Mouse (Mus musculus) hindbrain, embryonic 11.5 days (tissue): ENCODE results near the gene Grm4. TPM values are rescaled to one million over a fixed set of nuclear protein-coding genes. Genes with fewer than 3 reads are reported as not detected.

Experiments used
- ATAC-seq: fragments of 200-750 bp; cut with Nextera tagmentation; 2 replicates; pipeline ENCODE4 v1.8.0; 2017; ENCODE audit warnings: mild to moderate bottlenecking, moderate TSS enrichment, moderate library complexity; ENCODE audit not compliant: low FRiP score
- DNase-seq: peaks from one replicate; pipeline ENCODE4 v3.0.0-alpha.2; 2015; ENCODE audit warnings: low spot score
- H3K27ac ChIP-seq: fragments of 300-500 bp; sonication (generic); 2 replicates; pipeline ENCODE4 v1.5.1; 2014; ENCODE audit warnings: mild to moderate bottlenecking, low read depth, low read length
- H3K27me3 ChIP-seq: fragments of 300-500 bp; sonication (generic); 2 replicates; pipeline ENCODE4 v1.6.1; 2014; ENCODE audit warnings: mild to moderate bottlenecking, low read length, moderate library complexity, mixed read lengths; ENCODE audit not compliant: control insufficient read depth, insufficient read depth
- H3K36me3 ChIP-seq: fragments of 300-500 bp; sonication (generic); 2 replicates; pipeline ENCODE4 v1.6.1; 2014; ENCODE audit warnings: mild to moderate bottlenecking, low read length, moderate library complexity, mixed read lengths; ENCODE audit not compliant: control insufficient read depth, insufficient read depth
- H3K4me1 ChIP-seq: fragments of 300-500 bp; sonication (generic); replicated peaks from 2 replicates; pipeline ENCODE4 v1.6.1; 2014; ENCODE audit warnings: low read length, mixed read lengths; ENCODE audit not compliant: control insufficient read depth, insufficient read depth
- H3K4me2 ChIP-seq: fragments of 300-500 bp; sonication (generic); replicated peaks from 2 replicates; pipeline ENCODE4 v1.6.1; 2014; ENCODE audit warnings: mild to moderate bottlenecking, low read depth, low read length
- H3K4me3 ChIP-seq: fragments of 300-500 bp; sonication (generic); 2 replicates; pipeline ENCODE4 v1.5.1; 2014; ENCODE audit warnings: low read depth, low read length
- H3K9ac ChIP-seq: fragments of 300-500 bp; sonication (generic); 2 replicates; pipeline ENCODE4 v1.6.1; 2014; ENCODE audit warnings: low read depth, low read length
- H3K9me3 ChIP-seq: fragments of 300-500 bp; sonication (generic); 2 replicates; pipeline ENCODE4 v1.6.1; 2016; ENCODE audit warnings: low read length; ENCODE audit not compliant: control insufficient read depth
- WGBS: fragments of 180-500 bp; shearing (Covaris S2); extraction: QIAGEN DNeasy Blood & Tissue Kit; methylation state at CpG from one replicate; pipeline ENCODE4 v1.1.7; 2014; 5-methylcytosine and 5-hydroxymethylcytosine counted together
- polyA plus RNA-seq: library from polyadenylated mRNA; unstranded; fragments of >200 nt; fragmentation: Nextera tagmentation; extraction: Ambion mirVana; gene quantifications from 2 replicates; pipeline ENCODE4 v1.2.1, GENCODE M21; 2014

Gene Grm4
- polyA plus RNA-seq, 1 experiment from 2014 or later = 3.6 TPM

DNA sequence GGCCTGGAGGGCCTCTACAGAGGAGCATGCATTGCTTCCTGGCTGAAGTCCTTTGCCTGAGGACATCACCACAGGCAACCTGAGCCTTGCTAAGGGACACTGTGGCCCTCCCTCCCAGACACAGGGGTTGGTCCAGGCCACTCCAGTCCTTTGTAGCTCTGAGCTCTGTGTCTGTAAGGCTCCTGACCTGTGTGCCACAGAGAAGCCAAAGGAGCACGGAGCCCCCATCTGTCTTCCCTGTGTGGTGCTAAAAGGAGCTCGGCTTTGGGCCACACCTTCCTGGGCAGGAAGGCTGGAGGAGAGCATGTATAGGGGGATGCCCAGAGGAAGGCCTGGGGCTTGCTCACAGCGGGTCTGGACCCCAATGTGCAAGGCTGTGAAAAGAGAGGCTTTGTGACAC lies 20.8 kb upstream of the Grm4 start:
- Histone ChIP-seq H3K9me3 (no peaks in the 10 kb centered on the region), H3K9ac (no peak overlapping the region), H3K4me3 (no peak overlapping the region), H3K27me3 (no peaks in the 10 kb centered on the region), H3K4me1 (no peaks in the 10 kb centered on the region; the same call in 1 of the 2 replicates), H3K36me3 (no peaks in the 10 kb centered on the region), H3K27ac (no peak overlapping the region), H3K4me2 (no peak overlapping the region)
- 74% methylated on average over 3 of the region's 3 CpGs for WGBS
- no peak for DNase-seq
- ATAC-seq = no peak

DNA sequence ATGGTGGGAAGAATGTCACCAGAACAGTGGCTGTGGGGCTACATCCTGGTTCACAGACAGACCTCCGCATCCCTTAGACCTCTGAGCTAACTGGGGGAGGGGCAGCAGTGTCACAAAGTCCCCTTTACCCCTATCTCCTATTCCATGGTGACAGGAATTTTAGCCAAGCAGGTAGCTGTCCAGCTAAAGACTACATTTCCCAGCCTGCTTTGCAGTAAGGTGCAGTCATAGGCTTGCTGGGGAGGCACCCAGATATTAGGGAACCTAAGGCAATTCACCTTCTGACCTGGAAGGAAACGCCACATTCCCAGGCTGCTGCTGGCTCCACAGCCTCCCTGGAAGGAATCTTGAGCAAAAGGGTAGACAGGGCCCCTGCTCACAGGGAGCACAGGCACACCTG lies 20.1 kb upstream of the Grm4 start:
- Histone ChIP-seq H3K9ac (no peak overlapping the region), H3K4me3 (no peak overlapping the region), H3K27ac (no peak overlapping the region), H3K4me2 (no peak overlapping the region), H3K4me1 (no peaks in the 10 kb centered on the region; the same call in 1 of the 2 replicates), H3K9me3 (no peaks in the 10 kb centered on the region), H3K27me3 (no peaks in the 10 kb centered on the region), H3K36me3 (no peaks in the 10 kb centered on the region)
- no peak for ATAC-seq
- no peak for DNase-seq
- WGBS = 77% methylated on average over 2 of the region's 2 CpGs

DNA sequence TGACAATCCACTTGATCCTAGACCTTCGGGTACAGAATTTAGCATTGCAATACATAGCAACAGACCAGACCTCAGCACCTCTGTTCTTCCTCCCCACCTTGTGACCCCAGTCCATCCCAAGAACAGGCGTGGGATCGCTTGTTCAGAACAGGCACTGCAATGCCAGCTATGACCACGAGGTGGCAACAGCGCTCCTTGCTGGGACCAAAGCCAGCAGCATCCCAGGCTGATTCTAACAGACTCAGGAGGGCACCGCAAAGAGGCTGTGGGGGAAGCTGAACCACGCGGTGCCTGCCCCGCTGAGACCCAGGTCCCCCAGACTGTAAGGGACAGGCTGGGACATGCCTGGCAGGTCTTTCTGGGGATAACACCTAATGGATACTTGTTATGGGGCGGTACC lies 13.5 kb upstream of the Grm4 start:
- ATAC-seq (no peak), DNase-seq (peak; percentile 96)
- Histone ChIP-seq H3K36me3 (no peaks in the 10 kb centered on the region), H3K27ac (no peak overlapping the region), H3K9me3 (no peaks in the 10 kb centered on the region), H3K27me3 (no peaks in the 10 kb centered on the region), H3K4me2 (no peak overlapping the region), H3K4me1 (peaks cover 2% of the 10 kb centered on the region; the same call in 1 of the 2 replicates), H3K4me3 (no peak overlapping the region), H3K9ac (no peak overlapping the region)
- WGBS = 5% methylated on average over 10 of the region's 10 CpGs

DNA sequence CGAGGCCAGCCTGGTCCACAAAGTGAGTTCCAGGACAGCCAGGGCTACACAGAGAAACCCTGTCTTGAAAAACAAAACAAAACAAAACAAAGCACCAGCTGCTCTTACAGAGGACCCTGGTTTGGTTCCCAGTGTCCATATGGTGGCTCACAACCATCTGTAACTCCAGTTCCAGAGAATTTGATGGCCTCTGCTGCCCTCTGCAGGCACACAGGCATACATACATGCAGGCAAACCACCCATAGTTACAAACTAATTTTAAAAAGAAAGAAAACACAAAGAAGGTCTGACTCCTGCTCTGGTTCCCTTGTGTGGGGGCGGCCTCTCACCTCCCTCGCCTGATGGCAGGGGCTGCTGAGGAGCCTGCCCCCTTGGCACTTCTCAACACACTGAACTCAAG lies 12.2 kb upstream of the Grm4 start:
- ATAC-seq = no peak
- Histone ChIP-seq H3K36me3 (no peaks in the 10 kb centered on the region), H3K9ac (no peak overlapping the region), H3K4me1 (peaks cover 2% of the 10 kb centered on the region; the same call in 1 of the 2 replicates), H3K9me3 (no peaks in the 10 kb centered on the region), H3K27ac (no peak overlapping the region), H3K4me3 (no peak overlapping the region), H3K27me3 (no peaks in the 10 kb centered on the region), H3K4me2 (no peak overlapping the region)
- WGBS = 84% methylated on average over 3 of the region's 3 CpGs
- DNase-seq = no peak

DNA sequence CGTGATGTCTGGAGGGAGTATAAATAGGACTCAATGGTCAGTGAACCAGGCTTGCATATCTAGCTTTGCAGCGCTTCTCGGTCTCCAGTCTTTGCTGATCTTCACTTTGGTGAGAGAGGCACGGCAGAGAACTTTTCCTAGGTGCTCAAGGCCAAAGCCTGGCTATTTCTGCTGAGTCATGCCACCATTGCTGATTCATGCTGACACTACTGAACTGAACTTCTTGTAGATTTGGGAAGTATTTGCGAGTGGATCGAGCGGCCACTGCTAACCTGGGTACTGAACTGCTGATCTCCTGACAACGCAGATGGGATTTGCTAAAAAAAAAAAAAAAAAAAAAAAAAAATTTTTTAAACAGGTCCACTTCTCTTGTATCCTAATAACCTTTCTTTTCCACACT lies 10.9 kb upstream of the Grm4 start:
- H3K9ac ChIP-seq = no peak overlapping the region
- ATAC-seq (no peak), DNase-seq (no peak)
- H3K27me3 ChIP-seq = no peaks in the 10 kb centered on the region
- no peaks in the 10 kb centered on the region for H3K36me3 ChIP-seq
- no peak overlapping the region for H3K27ac ChIP-seq
- peaks cover 2% of the 10 kb centered on the region; the same call in 1 of the 2 replicates for H3K4me1 ChIP-seq
- WGBS = 87% methylated on average over 8 of the region's 8 CpGs
- no peak overlapping the region for H3K4me3 ChIP-seq
- no peak overlapping the region for H3K4me2 ChIP-seq
- H3K9me3 ChIP-seq = no peaks in the 10 kb centered on the region

DNA sequence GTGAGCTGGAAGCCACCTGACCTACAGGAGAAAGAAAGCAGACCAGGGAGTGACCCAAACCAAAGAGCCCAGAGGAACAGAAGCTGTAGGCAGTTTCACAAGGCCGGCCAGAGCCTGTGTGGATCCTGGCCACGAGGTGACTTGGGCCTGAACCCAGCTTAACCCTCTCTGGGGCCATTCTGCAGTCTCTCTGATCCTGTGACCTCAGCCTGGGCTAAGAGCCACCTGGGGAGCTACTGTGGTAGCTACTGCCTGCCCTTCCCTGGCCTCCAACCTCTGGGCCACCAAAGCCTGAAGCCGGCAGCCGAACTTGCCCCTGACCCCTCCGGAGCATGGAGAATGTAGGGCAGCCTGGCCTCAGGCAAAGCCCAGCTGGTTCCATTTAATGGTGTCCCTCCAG lies 7.6 kb upstream of the Grm4 start:
- no peaks in the 10 kb centered on the region for H3K36me3 ChIP-seq
- 62% methylated on average over 5 of the region's 5 CpGs for WGBS
- H3K4me1 ChIP-seq = no peaks in the 10 kb centered on the region
- no peak overlapping the region for H3K9ac ChIP-seq
- ATAC-seq (no peak), DNase-seq (no peak)
- no peaks in the 10 kb centered on the region for H3K9me3 ChIP-seq
- H3K27ac ChIP-seq = no peak overlapping the region
- no peak overlapping the region for H3K4me3 ChIP-seq
- H3K4me2 ChIP-seq = no peak overlapping the region
- H3K27me3 ChIP-seq = no peaks in the 10 kb centered on the region

DNA sequence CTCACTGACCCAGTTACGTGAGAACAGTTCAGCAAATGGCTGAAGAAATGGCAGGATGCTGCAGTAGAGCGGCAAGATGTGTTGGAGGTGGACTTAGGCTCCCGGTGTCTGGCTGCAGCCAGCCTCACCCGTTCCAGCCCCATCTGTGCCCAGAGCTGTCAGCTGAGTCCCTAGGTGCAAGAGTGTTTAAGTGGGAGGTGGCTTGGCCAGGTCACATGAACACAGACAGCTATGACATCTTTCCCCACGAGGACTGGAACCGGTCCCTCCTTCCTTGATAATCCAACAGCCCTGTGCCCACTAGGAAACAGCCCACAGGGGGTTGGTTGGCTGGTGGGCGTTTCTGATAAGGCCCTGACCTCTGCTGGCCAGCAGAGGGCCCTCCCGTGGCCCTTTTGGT lies 6.8 kb upstream of the Grm4 start:
- H3K4me1 ChIP-seq = no peaks in the 10 kb centered on the region
- WGBS = 53% methylated on average over 8 of the region's 8 CpGs
- DNase-seq (no peak), ATAC-seq (no peak)
- H3K9ac ChIP-seq = no peak overlapping the region
- H3K36me3 ChIP-seq = no peaks in the 10 kb centered on the region
- H3K4me2 ChIP-seq = no peak overlapping the region
- H3K27ac ChIP-seq = no peak overlapping the region
- H3K4me3 ChIP-seq = no peak overlapping the region
- H3K27me3 ChIP-seq = no peaks in the 10 kb centered on the region
- H3K9me3 ChIP-seq = no peaks in the 10 kb centered on the region

DNA sequence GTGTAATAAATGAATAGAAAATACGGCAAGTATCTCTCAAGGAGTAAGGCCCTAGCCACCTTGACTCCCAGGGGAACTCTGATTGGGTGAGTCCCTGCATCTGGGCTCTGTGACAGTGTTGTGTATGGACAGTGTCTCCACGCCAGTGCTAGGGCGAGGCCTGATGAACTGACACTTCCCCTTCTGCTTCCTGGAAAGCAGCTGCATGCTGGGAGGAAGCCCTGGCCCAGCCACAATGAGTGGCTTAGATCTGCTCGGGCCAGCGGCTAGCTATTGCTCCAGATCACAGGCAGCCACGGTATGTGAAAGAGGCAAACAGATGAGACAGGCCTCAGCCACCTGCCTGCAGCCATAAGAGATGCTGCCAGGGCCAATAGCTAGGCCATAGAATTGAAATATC lies 6.0 kb upstream of the Grm4 start:
- DNase-seq (no peak), ATAC-seq (no peak)
- H3K36me3 ChIP-seq = no peaks in the 10 kb centered on the region
- H3K4me3 ChIP-seq = no peak overlapping the region
- no peak overlapping the region for H3K9ac ChIP-seq
- H3K9me3 ChIP-seq = no peaks in the 10 kb centered on the region
- no peaks in the 10 kb centered on the region for H3K4me1 ChIP-seq
- no peak overlapping the region for H3K4me2 ChIP-seq
- WGBS = 81% methylated on average over 6 of the region's 6 CpGs
- no peak overlapping the region for H3K27ac ChIP-seq
- H3K27me3 ChIP-seq = no peaks in the 10 kb centered on the region

DNA sequence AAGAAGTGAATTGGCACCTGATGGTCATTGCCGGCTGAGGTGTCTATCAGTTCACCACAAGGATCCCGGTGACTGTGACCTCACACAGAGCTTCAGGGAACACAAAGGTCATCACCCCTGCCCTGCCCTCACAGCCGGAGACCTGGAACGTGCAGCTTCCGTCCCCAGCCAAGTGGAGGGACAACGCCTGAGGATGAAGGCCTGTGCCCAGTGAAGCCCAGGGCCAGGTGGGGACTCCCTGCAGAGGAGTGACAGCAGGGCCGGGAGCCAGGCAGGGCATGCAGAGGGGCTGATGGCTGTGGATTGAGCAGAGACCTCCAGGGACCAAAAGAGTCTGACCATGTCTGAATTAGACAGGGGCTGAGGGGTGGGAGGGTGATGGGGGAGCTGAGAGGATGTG lies 1.9 kb upstream of the Grm4 start:
- Histone ChIP-seq H3K36me3 (no peaks in the 10 kb centered on the region), H3K9me3 (no peaks in the 10 kb centered on the region), H3K27me3 (peaks cover 10% of the 10 kb centered on the region), H3K27ac (no peak overlapping the region), H3K4me3 (no peak overlapping the region), H3K9ac (no peak overlapping the region), H3K4me2 (no peak overlapping the region), H3K4me1 (peaks cover 9% of the 10 kb centered on the region)
- DNase-seq (no peak), ATAC-seq (no peak)
- WGBS = 34% methylated on average over 7 of the region's 7 CpGs
